ENCODE assay signal across 11 mouse cellular contexts in the genomic region with DNA sequence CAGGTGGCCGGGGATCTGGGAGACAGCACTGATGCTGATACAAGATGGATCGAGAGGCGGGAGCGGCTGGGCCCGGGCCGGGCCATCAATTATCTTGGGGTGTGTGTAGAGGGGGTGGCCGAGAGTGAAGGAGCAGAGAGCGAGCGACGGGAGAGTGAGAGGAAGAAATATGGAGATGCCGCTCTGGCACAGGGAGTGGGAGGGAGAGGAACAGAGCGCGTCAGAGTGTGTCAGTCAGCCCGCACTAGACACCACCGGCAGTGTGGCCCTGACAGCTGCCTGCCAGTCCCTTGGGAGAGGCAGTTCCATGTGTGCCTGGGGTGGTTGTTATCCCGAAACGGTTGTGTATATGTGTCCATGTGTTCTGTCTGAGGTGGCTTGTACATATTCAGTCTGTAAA. TPM values are rescaled to one million over a fixed set of nuclear protein-coding genes. Genes with fewer than 3 reads are reported as not detected.
DNase-seq lines count a peak whose midpoint lies in the region; ATAC-seq and TF ChIP-seq lines count a peak whose summit lies in the region.
"Had no signal": no experiment of that assay in that cellular context is flagged by ENCODE, and none has a peak within 500 bp of the region (broad histone marks: within the 10 kb centered on the region; RNA-seq: fewer than 3 reads in every experiment).

No protein-coding gene starts in this region.

- no peaks in the 10 kb centered on the region for H3K36me3 ChIP-seq in forebrain, embryonic 10.5 days (replicated peaks)
- H3K36me3 ChIP-seq in hindbrain, embryonic 16.5 days (ENCODE audit: control insufficient read depth, insufficient read depth, low read length), result no peaks in the 10 kb centered on the region
- no peaks in the 10 kb centered on the region for H3K36me3 ChIP-seq in myocyte (ENCODE audit: control insufficient read depth, insufficient read depth)
- H3K36me3 ChIP-seq: heart, embryonic 13.5 days had no signal

- peak; percentile 42 for DNase-seq in embryo, embryonic 10.5 days (ENCODE audit: low spot score)
- DNase-seq in embryo, embryonic 9.5 days (ENCODE audit: extremely low spot score), result no peak
- DNase-seq in forebrain, embryonic 10.5 days (ENCODE audit: extremely low spot score, low spot score), result no peak
- no peak for DNase-seq in right cerebral cortex, postnatal 14 days
- DNase-seq in urinary bladder, postnatal 25 days (ENCODE audit: low spot score), result no peak
- DNase-seq: adrenal gland, adult 8-10 months; cerebellum, adult 9-10 months had no signal

- no peaks in the 10 kb centered on the region for H3K79me2 ChIP-seq in myocyte (ENCODE audit: control insufficient read depth, insufficient read depth)

- 2% methylated on average over 17 of the region's 17 CpGs for WGBS in forebrain, embryonic 10.5 days
- WGBS in hindbrain, embryonic 16.5 days, result 6% methylated on average over 17 of the region's 17 CpGs

- H3K27ac ChIP-seq in forebrain, embryonic 10.5 days, result 0 out of 2 replicates have a peak overlapping the region, but pooled peaks have one; percentile 22
- peak overlapping the region; percentile 64 for H3K27ac ChIP-seq in hindbrain, embryonic 16.5 days (ENCODE audit: low read depth, low read length)
- H3K27ac ChIP-seq: heart, embryonic 13.5 days had no signal

- H3K4me2 ChIP-seq in hindbrain, embryonic 16.5 days (ENCODE audit: low read length), result peak overlapping the region; percentile 94
- no peak overlapping the region for H3K4me2 ChIP-seq in myocyte (ENCODE audit: low read depth)

- no peak for TF ChIP-seq POLR2A in myocyte (IDR thresholded peaks at IDR 0.05; ENCODE audit: insufficient read length, low read depth)

- H3K4me3 ChIP-seq in forebrain, embryonic 10.5 days, result peak overlapping the region; percentile 19; the same call in 1 of the 2 replicates
- H3K4me3 ChIP-seq in hindbrain, embryonic 16.5 days (ENCODE audit: low read length), result peak overlapping the region; percentile 15
- no peak overlapping the region for H3K4me3 ChIP-seq in myocyte

- peak overlapping the region; percentile 29 for H3K9ac ChIP-seq in hindbrain, embryonic 16.5 days (ENCODE audit: low read depth, low read length)

- H3K27me3 ChIP-seq in forebrain, embryonic 10.5 days (ENCODE audit: poor library complexity, severe bottlenecking), result peaks cover 100% of the 10 kb centered on the region
- H3K27me3 ChIP-seq in hindbrain, embryonic 16.5 days (replicated peaks; ENCODE audit: control insufficient read depth, insufficient read depth, low read length), result peaks cover 24% of the 10 kb centered on the region
- peaks cover 45% of the 10 kb centered on the region for H3K27me3 ChIP-seq in myocyte (ENCODE audit: control insufficient read depth, insufficient read depth, insufficient read length)

- no peak overlapping the region for H3ac ChIP-seq in myocyte (ENCODE audit: control insufficient read depth, insufficient read length)

- peak; percentile 22 for ATAC-seq in hindbrain, embryonic 16.5 days
- ATAC-seq in monocyte, adult 5-6 weeks (replicated peaks; ENCODE audit: insufficient number of reproducible peaks, low FRiP score, low TSS enrichment, poor library complexity, severe bottlenecking), result no peak

- H3K4me1 ChIP-seq in forebrain, embryonic 10.5 days, result peaks cover 85% of the 10 kb centered on the region
- H3K4me1 ChIP-seq in hindbrain, embryonic 16.5 days (ENCODE audit: control insufficient read depth, insufficient read depth, low read depth, low read length), result peaks cover 60% of the 10 kb centered on the region

- no peaks in the 10 kb centered on the region for H3K9me3 ChIP-seq in forebrain, embryonic 10.5 days
- no peaks in the 10 kb centered on the region for H3K9me3 ChIP-seq in hindbrain, embryonic 16.5 days (ENCODE audit: control insufficient read depth, low read length)
- H3K9me3 ChIP-seq: heart, embryonic 13.5 days had no signal

TF ChIP-seq in myocyte, 11 proteins besides CTCF, POLR2A, EP300 and RAD21:
- no peak for TF ChIP-seq MAX (IDR thresholded peaks at IDR 0.05; ENCODE audit: low read depth)
- TF ChIP-seq MYOD1 (IDR thresholded peaks at IDR 0.05; ENCODE audit: control insufficient read depth in 1 of 3, insufficient read length in 2 of 3, low read depth in 2 of 3), result peak in 1 of 3 experiments; percentile 61
- TF ChIP-seq MYOG (IDR thresholded peaks at IDR 0.05; ENCODE audit: control insufficient read depth in 1 of 3, insufficient read depth in 1 of 3, insufficient read length in 2 of 3, low read depth in 2 of 3), result peak in 2 of 3 experiments; percentile 53 to 72

RNA-seq across cellular contexts. Expression of gene Shmt2, which starts 5.2 kb away (rescaled TPM):
- polyA plus RNA-seq in forebrain, embryonic 10.5 days (2016; fragmentation: Nextera tagmentation; extraction: Ambion mirVana), result 124 and 129 TPM in 2 replicates
- 52.8 and 59.3 TPM in 2 replicates for polyA plus RNA-seq in hindbrain, embryonic 16.5 days (2015; fragmentation: Nextera tagmentation; extraction: Ambion mirVana)
- polyA plus RNA-seq in myocyte (2012; fragmentation: generic; extraction: Trizol), result 535 TPM
- 7.9 to 28.8 TPM (median 11.5 TPM) in 3 replicates for total RNA-seq in monocyte, adult 5-6 weeks (2017)

RNA-seq across cellular contexts. Expression of gene Nxph4, which starts 6.9 kb away (rescaled TPM):
- polyA plus RNA-seq in forebrain, embryonic 10.5 days (2016; fragmentation: Nextera tagmentation; extraction: Ambion mirVana), result 3.0 and 9.5 TPM in 2 replicates
- 129 and 136 TPM in 2 replicates for polyA plus RNA-seq in hindbrain, embryonic 16.5 days (2015; fragmentation: Nextera tagmentation; extraction: Ambion mirVana)
- polyA plus RNA-seq in myocyte (2012; fragmentation: generic; extraction: Trizol), result 3.9 TPM
- total RNA-seq in monocyte, adult 5-6 weeks (2017), result not detected in 3 replicates

RNA-seq across cellular contexts. Expression of gene Ndufa4l2, which starts 12.7 kb away (rescaled TPM):
- polyA plus RNA-seq in forebrain, embryonic 10.5 days (2016; fragmentation: Nextera tagmentation; extraction: Ambion mirVana), result 2.6 and 2.9 TPM in 2 replicates
- polyA plus RNA-seq in hindbrain, embryonic 16.5 days (2015; fragmentation: Nextera tagmentation; extraction: Ambion mirVana), result 23.2 and 29.5 TPM in 2 replicates
- 2.9 TPM for polyA plus RNA-seq in myocyte (2012; fragmentation: generic; extraction: Trizol)
- not detected in 3 replicates for total RNA-seq in monocyte, adult 5-6 weeks (2017)

RNA-seq across cellular contexts. Expression of gene Stac3, which starts 26.0 kb away (rescaled TPM):
- polyA plus RNA-seq in forebrain, embryonic 10.5 days (2016; fragmentation: Nextera tagmentation; extraction: Ambion mirVana), result 0.30 and 0.41 TPM in 2 replicates
- 2.0 and 3.3 TPM in 2 replicates for polyA plus RNA-seq in hindbrain, embryonic 16.5 days (2015; fragmentation: Nextera tagmentation; extraction: Ambion mirVana)
- 125 TPM for polyA plus RNA-seq in myocyte (2012; fragmentation: generic; extraction: Trizol)
- total RNA-seq in monocyte, adult 5-6 weeks (2017), result 0.32 to 9.8 TPM (median 1.4 TPM) in 3 replicates

Comparison
In these comparisons a context has a peak if more than half of its experiments do, and no peak if none do; other contexts are left out.
1. RNA of gene Nxph4, which starts 6.9 kb away (polyA plus RNA-seq): 129 to 136 TPM in hindbrain, embryonic 16.5 days; 3.0 to 9.5 TPM in forebrain, embryonic 10.5 days and 3.9 TPM in myocyte (single experiment); every median in the first group is over 10 times any median in the second.